Mouse (Mus musculus) cortical plate, adult 2 months (tissue): ENCODE results near the gene Xdh.

Experiments used
- CTCF ChIP-seq: fragments of 200-500 bp; IDR thresholded peaks from 2 replicates; pipeline ENCODE4 v1.5.1; 2011; ENCODE audit warnings: mild to moderate bottlenecking, control low read depth, low read length; ENCODE audit not compliant: insufficient read depth; ENCODE audit errors: extremely low read depth
- POLR2A ChIP-seq: fragments of 200-500 bp; IDR thresholded peaks from 2 replicates; pipeline ENCODE4 v1.6.1; 2011; ENCODE audit warnings: mild to moderate bottlenecking, low read length, control low read depth; ENCODE audit not compliant: insufficient read depth; ENCODE audit errors: extremely low read depth

DNA sequence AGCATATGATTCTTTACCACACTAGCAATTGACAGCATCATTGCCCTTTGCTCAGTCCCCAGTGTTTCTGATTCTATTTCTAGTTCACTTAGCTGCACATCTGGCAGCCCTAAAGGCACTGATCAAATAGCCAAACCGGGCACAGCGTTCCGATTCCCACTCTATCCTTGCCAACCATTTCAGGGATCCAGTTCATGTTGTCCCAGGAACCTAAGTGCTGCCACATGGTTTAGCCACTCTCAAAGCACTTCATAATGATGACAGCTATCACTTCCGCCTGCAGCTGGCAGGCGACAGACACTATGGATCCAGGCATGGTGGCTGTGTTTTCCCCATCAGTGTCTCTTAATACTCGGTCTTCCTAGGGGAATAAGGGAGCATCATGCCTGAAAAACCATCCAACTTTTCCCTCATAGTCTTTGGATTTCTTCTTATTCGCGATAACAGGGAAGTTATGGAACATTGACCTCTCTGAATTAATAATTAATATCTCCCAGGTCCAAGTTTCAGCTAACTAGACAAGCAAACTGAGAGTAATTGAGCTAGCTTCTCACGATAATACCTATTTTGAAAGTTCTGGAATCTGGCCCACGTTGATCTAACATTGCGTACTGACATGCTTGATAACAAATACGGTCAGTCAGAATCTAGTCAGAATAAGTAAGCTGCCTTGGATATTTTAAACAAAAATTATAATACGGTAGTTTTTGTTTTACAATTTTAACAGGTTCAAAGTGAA is 46.1 kb upstream of the Xdh start:
- TF ChIP-seq CTCF (no peak), POLR2A (no peak)
